Mouse (Mus musculus) C2C12 (cell line): ENCODE results near the gene Eif1. TPM values are rescaled to one million over a fixed set of nuclear protein-coding genes. Genes with fewer than 3 reads are reported as not detected.
A peak's percentile ranks its signal among the peaks of the same experiment; 100 is the strongest.

Experiments used
- H3K27me3 ChIP-seq: one replicate; pipeline ENCODE4 v1.6.1; 2011; ENCODE audit not compliant: control insufficient read depth, insufficient read depth, insufficient read length
- H3K36me3 ChIP-seq: one replicate; pipeline ENCODE4 v1.6.1; 2011; ENCODE audit not compliant: control insufficient read depth, insufficient read depth
- H3K4me3 ChIP-seq: one replicate; pipeline ENCODE4 v1.5.1; 2011; ENCODE audit warnings: mild to moderate bottlenecking, control low read depth; ENCODE audit not compliant: poor library complexity, insufficient read depth, severe bottlenecking
- H3K79me2 ChIP-seq: one replicate; pipeline ENCODE4 v1.6.1; 2011; ENCODE audit not compliant: control insufficient read depth, insufficient read depth
- H3K79me3 ChIP-seq: one replicate; pipeline ENCODE4 v1.6.1; 2011; ENCODE audit warnings: low read depth, control low read depth
- H3ac ChIP-seq: one replicate; pipeline ENCODE3; 2011; ENCODE audit warnings: low read depth; ENCODE audit not compliant: control insufficient read depth, insufficient read length
- CEBPB ChIP-seq: IDR thresholded peaks from one replicate; pipeline ENCODE4 v1.6.1; 2011; ENCODE audit warnings: low read depth, mild to moderate bottlenecking, control low read depth, moderate library complexity
- CTCF ChIP-seq: IDR thresholded peaks from one replicate; pipeline ENCODE4 v1.5.1; 2011; ENCODE audit not compliant: control insufficient read depth, insufficient read depth, insufficient read length
- FOSL1 ChIP-seq: IDR thresholded peaks from one replicate; pipeline ENCODE4 v1.8.0; 2011; ENCODE audit warnings: mild to moderate bottlenecking, low read length; ENCODE audit not compliant: poor library complexity, insufficient read depth, severe bottlenecking
- MAX ChIP-seq: IDR thresholded peaks from one replicate; pipeline ENCODE4 v1.6.1; 2011; ENCODE audit warnings: mild to moderate bottlenecking, control low read depth
- MYOD1 ChIP-seq: IDR thresholded peaks from one replicate; pipeline ENCODE4 v1.6.1; 2011; ENCODE audit warnings: low read depth; ENCODE audit not compliant: control insufficient read depth, insufficient read length
- MYOG ChIP-seq: IDR thresholded peaks from one replicate; pipeline ENCODE4 v1.6.1; 2011; ENCODE audit not compliant: control insufficient read depth, insufficient read length; ENCODE audit errors: extremely low read depth
- USF1 ChIP-seq: IDR thresholded peaks from one replicate; pipeline ENCODE4 v1.6.1; 2011; ENCODE audit warnings: low read depth, mild to moderate bottlenecking, control low read depth, moderate library complexity
- polyA plus RNA-seq: library from polyadenylated mRNA; unstranded; fragments of >200 nt; fragmentation: generic; extraction: Trizol; gene quantifications from one replicate; pipeline ENCODE4 v1.2.1, GENCODE M21; 2012; ENCODE audit warnings: missing spikeins

Gene Eif1
- polyA plus RNA-seq, 1 experiment, result 1,136 TPM

- Histone ChIP-seq H3K27me3 (no peaks in the 10 kb centered on the region), H3K79me2 (no peaks in the 10 kb centered on the region), H3K79me3 (no peaks in the 10 kb centered on the region), H3ac (peak overlapping the region; percentile 50), H3K4me3 (no peak overlapping the region), H3K36me3 (no peaks in the 10 kb centered on the region)
- peak; percentile 71 for TF ChIP-seq MAX
- TF ChIP-seq CEBPB, result no peak
These were observed 29.4 kb upstream of the Eif1 start for GRCm38 (mm10) chr11:100290235-100290634.

GRCm38 (mm10) chr11:100292884-100293283 is 26.8 kb upstream of the Eif1 start:
- no peaks in the 10 kb centered on the region for H3K79me2 ChIP-seq
- H3K36me3 ChIP-seq, result no peaks in the 10 kb centered on the region
- no peak overlapping the region for H3K4me3 ChIP-seq
- TF ChIP-seq CEBPB (no peak), USF1 (no peak), MYOG (no peak), FOSL1 (no peak), MYOD1 (no peak), MAX (no peak), CTCF (no peak)
- H3ac ChIP-seq, result no peak overlapping the region
- no peaks in the 10 kb centered on the region for H3K79me3 ChIP-seq
- no peaks in the 10 kb centered on the region for H3K27me3 ChIP-seq

- no peaks in the 10 kb centered on the region for H3K27me3 ChIP-seq
- TF ChIP-seq MYOD1 (no peak), MYOG (no peak), CEBPB (no peak), FOSL1 (no peak), MAX (peak; percentile 32), CTCF (peak; percentile 100), USF1 (no peak)
- no peaks in the 10 kb centered on the region for H3K79me2 ChIP-seq
- H3ac ChIP-seq, result no peak overlapping the region
- H3K4me3 ChIP-seq, result no peak overlapping the region
- no peaks in the 10 kb centered on the region for H3K79me3 ChIP-seq
- no peaks in the 10 kb centered on the region for H3K36me3 ChIP-seq
These were observed 24.4 kb upstream of the Eif1 start for GRCm38 (mm10) chr11:100295308-100295707.

GRCm38 (mm10) chr11:100297801-100298200 is 21.9 kb upstream of the Eif1 start:
- H3K4me3 ChIP-seq, result no peak overlapping the region
- H3K27me3 ChIP-seq, result no peaks in the 10 kb centered on the region
- no peaks in the 10 kb centered on the region for H3K79me2 ChIP-seq
- no peaks in the 10 kb centered on the region for H3K79me3 ChIP-seq
- TF ChIP-seq MYOD1 (peak; percentile 16), MYOG (no peak), CTCF (peak; percentile 56), MAX (no peak), USF1 (no peak)
- no peaks in the 10 kb centered on the region for H3K36me3 ChIP-seq
- H3ac ChIP-seq, result no peak overlapping the region

- H3K79me2 ChIP-seq, result no peaks in the 10 kb centered on the region
- H3K27me3 ChIP-seq, result no peaks in the 10 kb centered on the region
- peak; percentile 80 for TF ChIP-seq CTCF
- no peak for TF ChIP-seq MYOG
- no peak overlapping the region for H3K4me3 ChIP-seq
- no peaks in the 10 kb centered on the region for H3K79me3 ChIP-seq
- H3ac ChIP-seq, result no peak overlapping the region
- no peaks in the 10 kb centered on the region for H3K36me3 ChIP-seq
These were observed 21.2 kb upstream of the Eif1 start for GRCm38 (mm10) chr11:100298274-100299036.

GRCm38 (mm10) chr11:100300293-100300692 is 19.4 kb upstream of the Eif1 start:
- Histone ChIP-seq H3K36me3 (no peaks in the 10 kb centered on the region), H3K27me3 (no peaks in the 10 kb centered on the region), H3K4me3 (no peak overlapping the region), H3K79me3 (no peaks in the 10 kb centered on the region), H3ac (no peak overlapping the region), H3K79me2 (no peaks in the 10 kb centered on the region)
- TF ChIP-seq MYOG (no peak), MAX (peak; percentile 32), CEBPB (no peak), FOSL1 (no peak), MYOD1 (no peak), USF1 (no peak), CTCF (peak; percentile 76)
